Mouse (Mus musculus) frontal cortex, postnatal 10 days (tissue): ENCODE data around the gene Dppa3.
"Not testable (repeated sequence)": the region's sequence is repeated elsewhere in the genome, so short reads cannot be mapped to it uniquely, and the experiment has no call there.

ENCODE experiments used
- DNase-seq, 2 experiments: peaks; one replicate each; pipeline ENCODE4 v3.0.0; 2022; ENCODE audit warnings: low spot score in 2 of 2, mixed read lengths in 1 of 2

Gene Dppa3

DNA sequence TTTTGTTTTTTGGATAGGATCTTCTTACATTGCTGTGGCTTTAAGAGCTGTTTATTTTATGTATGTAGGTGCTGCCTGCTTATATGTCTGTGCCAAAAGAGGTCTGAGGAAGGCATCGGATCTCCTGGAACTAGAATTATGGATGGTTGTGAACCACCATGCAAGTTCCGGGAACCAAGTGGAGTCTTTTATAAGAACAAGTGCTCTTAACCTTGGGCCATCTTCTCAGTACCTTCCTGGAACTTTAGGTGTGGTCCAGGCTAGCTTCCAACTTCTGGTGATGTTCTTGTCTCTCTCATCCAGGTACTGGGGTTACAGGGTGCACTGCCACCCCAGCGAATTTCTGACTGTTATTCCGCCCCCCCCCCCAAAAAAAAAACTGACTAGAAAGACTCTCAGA lies 13.8 kb upstream of the Dppa3 start:
- no peak for DNase-seq

DNA sequence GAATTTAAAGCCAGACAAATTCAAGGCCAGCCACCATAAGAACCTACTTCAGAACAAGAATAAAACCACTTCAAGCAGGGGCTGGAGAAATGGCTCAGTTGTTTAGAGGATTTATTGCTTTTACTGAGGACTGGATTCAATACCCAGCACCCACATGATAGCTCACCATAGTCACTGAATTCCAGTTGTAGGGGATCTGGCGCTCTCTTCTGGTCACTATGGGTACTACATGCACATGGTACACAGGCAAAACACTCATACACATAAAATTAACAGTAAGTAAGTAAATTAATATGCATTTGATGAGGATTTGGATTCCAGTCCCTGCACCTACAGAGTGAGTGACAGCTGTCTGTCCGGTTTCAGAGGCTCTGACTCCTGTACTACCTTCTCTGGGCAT lies 12.2 kb upstream of the Dppa3 start:
- no peak for DNase-seq

- DNase-seq, result no peak
Measured at GRCm38 (mm10) chr6:122616022-122616421, 10.2 kb upstream of the Dppa3 start.

DNA sequence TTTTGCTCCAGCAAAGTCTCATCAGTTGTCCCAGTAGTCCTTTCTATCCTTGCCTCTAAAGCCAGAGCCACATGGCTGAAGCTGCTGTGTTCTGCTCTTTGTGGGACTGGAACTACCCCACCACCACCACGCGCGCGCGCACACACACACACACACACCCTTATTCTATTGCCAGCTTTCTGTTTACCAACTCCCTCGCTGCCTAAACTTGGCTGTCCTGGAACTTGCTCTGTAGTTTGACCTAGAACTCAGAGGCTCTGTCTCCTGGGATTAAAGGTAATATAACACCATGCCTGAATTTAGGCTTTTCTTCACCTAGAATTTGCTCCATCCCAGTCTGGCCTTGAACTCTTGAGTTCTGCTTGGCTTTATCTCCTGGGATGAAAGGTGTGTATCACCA lies 5.1 kb upstream of the Dppa3 start:
- no peak for DNase-seq

DNA sequence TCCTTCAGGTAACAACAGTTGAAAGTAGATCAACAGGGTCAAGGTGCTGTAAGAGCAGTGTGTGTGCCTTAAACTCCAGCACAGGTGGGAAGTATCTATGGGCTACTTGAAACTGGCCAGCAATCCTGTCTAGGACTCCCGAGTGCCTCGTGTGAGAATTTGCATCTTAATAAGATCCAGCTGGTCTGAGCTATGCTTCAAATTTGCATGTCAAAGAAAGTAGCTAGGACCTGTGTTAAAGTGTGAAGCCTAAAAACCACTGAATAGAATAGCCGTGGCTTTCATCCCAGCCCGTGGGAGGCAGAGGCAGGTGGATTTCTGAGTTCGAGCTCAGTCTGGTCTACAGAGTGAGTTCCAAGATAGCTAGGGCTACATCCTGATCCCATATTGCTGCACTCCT lies 1.7 kb upstream of the Dppa3 start:
- no peak for DNase-seq

DNA sequence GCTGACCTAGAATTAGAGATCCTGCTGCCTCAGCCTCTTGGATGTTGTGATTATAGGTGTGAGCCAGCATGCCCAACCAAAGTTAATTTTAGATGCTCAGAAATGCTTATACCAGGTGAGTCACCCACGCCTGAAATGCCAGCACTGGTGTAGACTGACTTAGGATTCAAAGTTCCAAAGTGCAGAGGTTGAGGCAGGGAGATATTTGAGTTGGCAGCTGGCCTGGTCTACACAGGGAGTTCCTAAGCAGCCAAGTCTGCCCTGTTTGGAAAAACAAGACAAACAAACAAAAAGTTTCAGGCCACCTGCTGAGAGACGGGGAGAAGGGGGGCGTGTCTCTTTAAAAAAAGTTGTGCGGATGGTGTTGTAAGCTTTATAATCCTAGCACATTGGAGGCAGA lies 1.1 kb upstream of the Dppa3 start:
- no peak for DNase-seq

- no peak for DNase-seq
Measured at GRCm38 (mm10) chr6:122627469-122628108, 1.4 kb downstream of the Dppa3 start.

GRCm38 (mm10) chr6:122633411-122633810 lies 7.2 kb downstream of the Dppa3 start:
- no peak for DNase-seq

DNA sequence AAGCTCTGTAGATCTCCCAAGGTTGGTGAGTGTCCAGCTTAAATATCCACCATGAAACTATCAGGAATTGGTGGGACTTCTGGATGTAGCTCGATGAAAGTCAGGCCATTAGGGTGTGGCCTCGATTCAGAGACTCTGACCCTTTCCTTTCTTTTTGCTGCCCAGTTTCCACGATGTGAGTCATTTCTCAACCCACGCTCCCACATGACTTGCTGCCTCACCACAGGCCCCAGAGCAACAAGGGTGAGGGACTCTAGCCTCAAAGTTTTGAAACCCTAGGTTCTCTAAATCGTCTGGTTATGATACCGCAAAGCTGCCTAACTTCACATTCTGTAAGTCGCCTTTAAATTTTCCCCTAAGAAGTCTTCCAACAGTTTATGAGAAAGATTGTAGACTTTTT lies 9.1 kb downstream of the Dppa3 start:
- DNase-seq, result no peak

DNA sequence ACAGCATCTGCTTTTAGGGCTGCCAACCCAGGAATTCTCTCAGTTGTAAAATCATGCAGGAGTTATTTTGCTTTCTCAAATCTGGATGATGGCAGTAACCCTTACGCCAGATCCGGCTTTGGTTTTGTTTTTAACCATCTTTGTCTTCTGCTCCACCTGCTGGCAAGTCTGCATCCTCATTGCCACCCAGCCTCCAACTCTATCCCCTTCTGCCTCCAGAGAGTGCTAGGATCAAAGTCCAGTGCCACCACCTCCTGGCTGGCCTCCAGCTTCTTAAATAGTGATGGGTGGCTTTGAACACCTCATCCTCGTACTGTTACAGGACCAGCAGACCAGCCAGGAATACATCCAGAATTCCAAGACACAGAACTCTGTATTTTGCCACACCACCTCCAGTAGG lies 10.5 kb downstream of the Dppa3 start:
- no peak for DNase-seq

DNA sequence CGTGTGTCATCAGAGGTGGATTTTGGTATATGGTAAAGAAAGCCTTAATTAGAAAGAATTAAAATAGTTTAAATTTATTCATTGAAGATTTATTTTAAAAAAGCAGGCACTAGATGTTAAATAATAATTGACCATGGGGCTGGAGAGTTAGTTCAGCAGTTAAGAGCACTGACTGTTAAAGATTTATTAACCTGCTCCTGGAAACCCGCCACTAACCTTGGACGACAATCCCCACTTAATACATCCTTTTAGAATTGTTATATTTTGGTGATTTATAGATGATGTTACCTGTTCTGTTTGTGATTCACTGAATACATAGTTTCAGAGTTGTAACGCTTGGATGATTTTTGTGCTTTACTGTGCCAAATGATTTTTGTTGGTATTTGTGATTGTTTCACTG lies 11.4 kb downstream of the Dppa3 start:
- DNase-seq, result not testable (repeated sequence)

- DNase-seq, result not testable (repeated sequence)
Measured at GRCm38 (mm10) chr6:122644196-122644595, 18.0 kb downstream of the Dppa3 start.

- DNase-seq, result no peak
Measured at GRCm38 (mm10) chr6:122649903-122650302, 23.7 kb downstream of the Dppa3 start.

- DNase-seq, result no peak
Measured at GRCm38 (mm10) chr6:122650398-122650980, 24.3 kb downstream of the Dppa3 start.

DNA sequence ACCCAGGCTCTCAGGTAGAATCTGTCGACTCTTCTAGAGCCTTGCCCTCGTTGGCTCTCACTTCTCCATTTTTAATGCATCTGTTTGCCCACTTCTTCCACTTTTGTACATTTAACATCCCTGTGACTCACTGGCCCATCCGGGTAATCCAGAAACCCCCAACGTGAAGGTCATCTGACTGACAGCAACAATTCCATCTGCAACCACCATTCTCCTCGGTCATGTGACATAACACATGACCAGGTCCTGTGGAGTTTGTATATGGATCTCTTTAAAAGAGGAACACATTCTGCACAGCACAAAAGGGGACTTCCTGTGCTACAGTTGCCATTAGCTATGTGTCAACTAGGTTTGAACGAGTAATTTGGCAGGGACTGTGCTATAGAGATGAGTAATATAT lies 28.1 kb downstream of the Dppa3 start:
- no peak for DNase-seq

- DNase-seq, result no peak
Measured at GRCm38 (mm10) chr6:122657630-122658029, 31.4 kb downstream of the Dppa3 start.

DNA sequence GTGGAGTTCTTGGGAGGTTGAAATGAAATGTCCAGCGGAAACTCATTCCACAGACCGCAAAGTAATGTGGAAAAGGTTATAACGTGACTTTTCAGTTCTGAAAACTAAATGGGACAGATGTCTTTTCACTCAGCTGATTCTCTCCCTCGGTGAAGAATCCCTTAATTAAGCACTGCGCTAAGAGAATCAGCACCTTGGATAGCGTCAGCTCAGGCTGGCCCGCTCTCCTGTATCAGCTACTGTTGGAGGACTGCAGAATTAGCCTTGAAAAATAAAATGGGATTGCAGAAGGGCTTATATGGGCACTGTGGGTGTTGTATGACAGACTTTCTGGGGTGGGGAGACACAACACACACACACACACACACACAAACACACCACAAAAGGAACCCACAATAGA lies 33.4 kb downstream of the Dppa3 start:
- DNase-seq, result no peak

DNA sequence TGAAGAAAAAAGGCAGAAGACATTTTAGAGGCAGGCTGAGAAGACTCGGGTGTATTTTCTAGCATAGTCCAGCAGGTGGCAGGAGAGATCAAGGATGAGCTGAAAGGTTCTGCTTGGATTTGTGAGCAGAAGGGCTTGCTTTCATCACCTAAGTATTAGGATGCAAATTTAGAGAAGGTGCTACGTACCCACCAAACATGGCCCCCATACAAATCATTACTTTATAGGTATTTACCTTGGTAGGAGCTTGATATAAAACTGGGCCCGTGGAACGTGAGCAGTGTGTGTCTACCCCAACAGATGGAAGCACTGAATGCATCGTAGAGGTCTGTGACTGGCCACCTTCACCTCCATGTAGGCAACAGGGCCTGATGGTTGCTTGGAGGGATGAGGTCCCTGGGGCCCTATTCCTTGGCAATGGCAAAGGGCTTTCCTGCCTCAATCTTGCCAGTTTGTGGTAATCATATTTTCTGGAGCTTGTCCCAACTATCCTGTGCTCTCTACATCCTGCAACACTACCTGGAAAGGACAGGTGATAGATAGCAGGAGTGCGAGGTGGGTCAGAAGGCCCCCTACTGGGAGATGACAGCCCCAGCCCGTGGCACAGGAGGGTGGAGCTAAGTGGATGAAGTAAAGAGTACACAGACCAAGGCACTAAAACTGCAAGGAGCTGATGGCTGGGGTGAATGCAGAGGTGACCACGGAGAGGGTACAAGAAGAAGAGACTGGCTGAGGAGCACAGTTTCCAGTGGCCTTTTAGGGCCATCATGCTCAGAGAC lies 34.6 kb downstream of the Dppa3 start:
- peak in 1 of 2 experiments; percentile 43 for DNase-seq

DNA sequence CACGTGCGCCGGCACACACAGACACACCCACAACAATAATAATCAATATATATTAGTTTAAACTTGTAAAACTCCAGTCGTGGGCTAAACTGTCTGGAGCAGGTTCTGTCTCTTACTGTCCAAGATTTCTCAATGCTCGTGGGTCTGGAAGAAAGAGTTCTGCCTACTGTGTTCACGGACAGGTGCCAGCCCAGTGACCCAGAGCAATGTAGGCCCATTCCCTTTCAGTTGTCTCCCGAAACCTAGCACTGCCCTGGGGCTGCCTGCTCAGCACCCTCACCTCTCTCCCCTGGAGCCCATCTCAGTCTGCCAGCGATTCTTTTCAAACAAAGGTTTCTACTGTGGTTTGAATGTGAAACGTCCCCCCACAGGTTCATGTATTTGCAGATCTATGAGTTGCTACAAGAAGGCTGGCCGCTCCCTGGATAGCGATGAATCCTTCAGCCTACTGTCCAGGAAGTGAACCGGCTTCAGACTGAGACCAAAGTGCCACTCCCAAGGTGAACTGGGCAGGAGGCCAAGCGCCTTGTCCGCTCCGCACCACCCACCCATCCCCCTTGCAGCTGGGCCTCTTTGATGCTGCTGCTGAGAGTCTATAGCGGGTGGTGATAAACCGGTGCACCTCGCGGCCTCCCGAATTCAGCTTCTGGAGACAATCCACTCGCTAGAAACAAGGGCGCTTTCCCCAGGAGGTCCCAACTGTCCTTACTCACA lies 36.5 kb downstream of the Dppa3 start:
- no peak for DNase-seq

DNA sequence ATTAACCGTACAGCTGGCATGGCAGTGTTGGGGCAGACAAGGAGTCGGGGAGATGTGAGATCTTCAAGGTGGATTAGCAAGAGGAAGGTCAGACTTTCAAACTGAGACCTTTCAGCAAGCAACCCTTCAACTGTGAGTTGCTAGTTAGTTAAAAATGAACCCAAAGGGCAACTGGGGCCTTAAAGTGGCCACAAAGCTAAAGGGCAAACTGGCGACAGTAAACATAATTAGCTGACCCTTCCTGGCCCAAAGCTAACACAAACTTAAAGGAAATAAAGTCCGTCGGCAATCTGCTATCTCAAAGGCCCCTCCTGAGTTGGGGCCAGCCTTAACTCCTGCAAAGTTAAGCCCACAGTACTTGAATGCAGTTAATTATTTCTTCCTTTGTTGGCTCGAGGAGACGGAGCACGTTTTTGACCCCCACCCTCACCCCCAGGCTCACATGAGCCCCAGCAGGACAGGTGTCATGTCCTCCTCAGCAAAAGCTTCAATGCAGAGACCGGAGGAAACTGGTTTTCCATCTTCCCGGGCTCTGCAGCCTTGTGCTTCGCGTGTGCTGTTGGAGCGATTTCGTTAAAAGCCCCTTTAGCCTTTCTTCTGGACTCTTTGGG lies 37.5 kb downstream of the Dppa3 start:
- no peak for DNase-seq

DNA sequence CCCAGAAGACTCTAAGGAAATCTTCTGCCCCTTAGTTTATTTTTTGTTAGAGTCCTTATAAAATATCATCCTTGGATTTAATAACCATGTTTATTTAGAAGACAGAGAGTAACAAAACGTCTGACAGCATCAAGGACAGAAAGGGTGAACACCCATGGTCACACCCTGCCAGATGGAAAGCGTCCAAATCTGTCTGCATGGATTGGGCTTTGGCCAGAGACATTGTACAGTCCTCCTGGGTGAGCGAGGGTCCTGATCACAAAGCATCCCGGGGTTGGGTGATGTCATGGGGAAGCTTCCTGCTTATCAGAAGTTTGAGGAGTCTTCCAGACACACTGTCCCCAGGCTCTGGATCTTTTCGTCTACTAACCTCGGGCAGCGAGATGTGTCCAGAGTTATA lies 39.7 kb downstream of the Dppa3 start:
- DNase-seq, result no peak

DNA sequence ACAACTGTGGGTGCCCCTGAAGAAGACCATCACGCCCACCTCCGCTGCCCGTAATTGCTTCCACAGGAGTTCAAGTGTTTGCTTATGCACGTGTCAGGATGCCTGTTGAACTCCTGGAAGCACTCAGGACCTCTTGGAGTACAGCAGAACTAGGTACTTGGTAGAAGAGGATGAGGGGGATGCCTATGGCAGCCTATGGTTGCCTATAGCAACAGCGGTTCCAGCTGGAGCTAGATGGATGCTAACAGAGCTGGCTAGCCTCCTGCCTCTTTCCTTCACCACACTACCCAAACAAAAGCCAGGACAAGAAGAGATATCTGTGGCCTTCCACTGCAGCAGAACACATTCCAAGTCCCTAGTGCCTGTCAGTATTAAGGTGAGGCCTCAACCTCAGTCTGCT lies 41.5 kb downstream of the Dppa3 start:
- no peak for DNase-seq
